Mouse (Mus musculus) R1 (cell line): ENCODE measurements around the gene Actr6.
A peak's percentile ranks its signal among the peaks of the same experiment; 100 is the strongest.

Experiments used
- DNase-seq: peaks from one replicate; pipeline ENCODE4 v3.0.0-alpha.2; 2018; ENCODE audit warnings: low read depth, low spot score

Actr6 gene

DNA sequence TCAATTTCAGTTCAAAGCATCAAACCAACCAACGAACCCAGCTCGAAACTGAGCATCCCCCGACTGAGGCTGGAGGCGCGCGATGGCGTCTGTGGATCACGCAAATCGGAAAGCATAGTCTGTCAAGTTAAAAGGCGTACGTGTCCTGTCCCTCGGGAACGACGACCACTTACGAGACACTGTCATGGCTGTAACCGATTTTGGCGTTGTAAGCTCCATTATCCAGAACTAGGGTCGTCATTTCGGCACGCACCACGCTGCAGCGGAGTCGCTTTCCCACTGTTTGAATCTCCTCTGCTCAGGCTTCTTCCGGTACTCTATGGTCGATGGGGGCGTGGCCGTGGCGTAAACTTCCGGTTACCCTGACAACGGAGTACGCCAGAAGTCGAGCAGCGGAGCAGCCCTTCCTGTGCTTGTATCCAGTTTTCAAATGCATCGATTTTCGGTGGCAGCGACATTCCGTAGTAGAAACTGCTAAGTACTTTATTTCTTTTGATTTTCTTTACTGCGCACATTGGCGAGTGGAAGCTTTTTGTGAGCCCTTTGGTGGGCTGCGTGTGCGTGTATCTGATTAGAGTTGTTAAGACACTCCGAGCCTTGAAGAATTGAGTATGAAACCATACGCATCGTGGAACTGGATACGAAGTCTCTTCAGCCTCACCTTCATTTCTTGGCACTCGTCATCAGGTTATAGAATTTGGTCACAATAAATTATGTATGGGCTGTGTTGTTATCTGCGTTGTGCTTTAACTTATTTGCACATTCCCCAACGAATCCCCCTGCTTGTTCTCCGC lies at the start of gene Actr6:
Gene Actr6 (minus strand): TSS at position 295 of the 794 bp plus-strand sequence.
- DNase-seq: peak; percentile 96

GRCm38 (mm10) chr10:89776029-89776428 lies 43.9 kb upstream of the Actr6 start:
- no peak for DNase-seq

- DNase-seq: no peak
Measured at GRCm38 (mm10) chr10:89771894-89772293, 39.8 kb upstream of the Actr6 start.

GRCm38 (mm10) chr10:89769096-89769495 lies 37.0 kb upstream of the Actr6 start:
- DNase-seq: no peak

- peak; percentile 14 for DNase-seq
Measured at GRCm38 (mm10) chr10:89768352-89769020, 36.4 kb upstream of the Actr6 start.

GRCm38 (mm10) chr10:89765790-89766714 lies 34.0 kb upstream of the Actr6 start:
- DNase-seq: no peak

- no peak for DNase-seq
Measured at GRCm38 (mm10) chr10:89764457-89765121, 32.5 kb upstream of the Actr6 start.

- no peak for DNase-seq
Measured at GRCm38 (mm10) chr10:89760772-89761171, 28.7 kb upstream of the Actr6 start.

GRCm38 (mm10) chr10:89755231-89755630 lies 23.1 kb upstream of the Actr6 start:
- DNase-seq: no peak

DNA sequence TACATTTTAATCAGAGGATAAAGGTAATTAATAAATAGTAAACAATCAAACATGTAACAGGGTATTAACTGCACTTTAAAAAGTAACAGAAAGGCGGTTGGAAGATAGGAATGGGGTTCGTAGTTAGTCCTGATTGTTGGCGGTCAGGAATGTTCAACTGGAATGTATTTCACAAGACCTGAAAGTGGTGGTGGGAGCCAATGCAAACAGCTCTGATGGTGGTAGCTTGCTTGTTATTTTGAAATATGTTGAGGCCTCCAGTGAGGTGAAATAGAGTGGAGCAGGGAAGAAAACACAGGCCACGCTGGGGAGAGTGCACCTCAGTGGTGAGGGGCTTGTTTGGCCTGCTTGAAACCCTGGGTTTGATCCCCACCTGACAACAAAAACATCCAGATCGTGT lies 19.0 kb upstream of the Actr6 start:
- no peak for DNase-seq

GRCm38 (mm10) chr10:89748619-89749018 lies 16.5 kb upstream of the Actr6 start:
- DNase-seq: no peak

DNA sequence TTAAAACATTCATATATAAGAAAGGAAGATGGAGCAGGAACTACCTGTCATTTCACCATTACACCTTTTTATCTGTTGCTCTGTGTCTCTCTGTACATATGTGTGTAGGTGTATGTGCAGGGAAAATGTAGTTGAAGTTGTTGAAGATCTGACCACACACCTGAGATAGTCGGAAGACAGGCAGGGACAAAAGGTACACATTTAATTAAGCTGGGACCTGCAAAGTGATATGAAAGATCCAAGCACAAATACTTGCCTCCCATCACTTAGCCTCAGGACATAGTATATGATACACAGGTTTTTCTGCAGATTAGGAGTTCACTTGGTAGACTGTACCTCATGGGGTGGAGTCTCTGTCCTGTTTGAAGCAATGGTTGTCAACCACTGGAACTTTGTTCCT lies 15.8 kb upstream of the Actr6 start:
- DNase-seq: no peak

DNA sequence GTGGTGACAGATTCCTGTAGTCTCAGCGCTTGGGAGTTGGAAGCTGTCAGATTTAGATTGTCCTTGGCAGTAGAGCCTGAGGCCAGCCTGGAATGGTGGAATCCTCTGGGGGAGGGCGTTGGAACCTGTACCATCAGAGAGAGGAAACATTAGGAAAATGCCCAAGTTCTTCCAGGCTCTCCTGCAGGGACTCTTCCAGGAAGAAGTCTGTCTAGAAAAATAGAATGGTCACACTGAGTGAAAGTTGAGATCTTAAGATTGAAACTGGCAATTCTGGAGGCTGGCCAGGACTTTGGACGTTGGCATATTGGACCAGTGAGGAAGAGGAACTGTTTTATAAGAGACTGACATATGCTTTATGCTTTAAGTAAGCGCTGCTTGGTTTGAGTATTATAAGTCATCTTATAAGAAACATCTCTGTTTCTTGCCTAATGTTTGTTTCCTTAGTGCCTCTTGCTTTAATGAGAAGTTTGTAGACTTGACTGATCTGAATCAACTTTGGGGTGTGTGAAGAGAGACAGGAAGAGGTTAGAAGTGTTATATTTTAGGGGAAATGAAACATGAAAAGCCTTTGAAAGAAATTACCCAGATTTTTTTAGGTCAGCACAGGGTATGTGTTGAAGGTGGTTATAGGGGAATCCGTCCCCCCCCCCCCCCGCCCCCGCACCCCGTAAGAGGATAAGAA lies 15.3 kb upstream of the Actr6 start:
- no peak for DNase-seq

GRCm38 (mm10) chr10:89746581-89746980 lies 14.5 kb upstream of the Actr6 start:
- no peak for DNase-seq

DNA sequence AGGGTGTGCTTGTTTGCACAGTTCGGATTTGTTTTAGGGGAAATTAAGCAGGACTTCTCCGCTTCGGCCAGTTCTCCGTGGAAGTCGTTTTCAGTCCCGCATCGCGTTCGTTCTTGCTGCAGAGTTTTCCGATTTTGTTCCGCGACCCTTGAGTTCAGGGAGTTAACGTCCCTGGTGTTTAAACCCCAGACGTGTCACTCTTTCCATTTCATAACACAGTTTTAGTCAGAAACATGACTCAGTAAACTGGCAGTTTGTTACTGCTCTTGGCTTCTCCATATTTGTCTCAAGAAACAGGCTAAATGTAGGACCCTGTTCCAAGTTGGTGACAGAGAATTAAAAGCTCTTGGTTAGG lies 13.5 kb upstream of the Actr6 start:
- no peak for DNase-seq

DNA sequence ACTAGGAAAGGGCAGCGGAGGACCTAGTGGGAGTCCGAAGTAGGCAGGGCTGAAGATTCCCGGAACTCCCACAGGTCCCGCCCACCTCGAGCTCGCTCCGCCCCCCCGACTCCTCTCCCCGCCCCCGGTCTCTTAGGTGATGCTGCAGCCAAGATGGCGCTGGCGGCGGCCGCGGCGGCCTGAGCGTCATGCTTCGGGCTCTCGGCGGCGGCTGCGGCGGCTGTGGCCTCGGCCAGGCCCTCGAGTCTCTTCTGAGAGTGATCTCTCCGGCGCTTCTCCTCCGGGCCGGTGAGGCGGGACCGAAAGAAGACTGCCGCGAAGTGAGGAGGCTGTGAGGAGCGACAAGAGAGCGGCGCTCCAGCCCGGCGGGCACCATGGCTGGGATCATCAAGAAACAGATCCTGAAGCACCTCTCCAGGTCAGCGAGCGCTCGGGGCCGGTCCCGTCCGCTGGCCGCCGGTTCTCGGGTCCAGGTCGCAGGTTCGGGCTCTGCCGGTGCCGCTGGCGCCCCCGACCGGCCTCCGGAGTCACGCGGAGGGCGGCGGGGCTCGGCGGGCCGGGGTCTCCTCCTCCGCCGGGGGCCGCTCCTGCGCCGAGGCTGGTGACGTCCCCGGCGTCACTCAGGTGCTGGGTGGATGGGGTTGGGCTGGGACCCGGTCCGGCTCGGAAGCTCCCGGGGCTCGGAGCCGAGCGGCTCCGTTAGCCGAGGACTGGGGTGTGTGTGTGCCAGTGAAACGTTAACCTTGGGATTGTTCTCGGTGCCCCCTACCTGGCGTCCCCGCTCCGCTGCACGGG lies 13.0 kb upstream of the Actr6 start, which contains the start of gene Uhrf1bp1l:
Gene Uhrf1bp1l (plus strand): TSS at position 121 of the 795 bp plus-strand sequence.
- DNase-seq: peak; percentile 89

DNA sequence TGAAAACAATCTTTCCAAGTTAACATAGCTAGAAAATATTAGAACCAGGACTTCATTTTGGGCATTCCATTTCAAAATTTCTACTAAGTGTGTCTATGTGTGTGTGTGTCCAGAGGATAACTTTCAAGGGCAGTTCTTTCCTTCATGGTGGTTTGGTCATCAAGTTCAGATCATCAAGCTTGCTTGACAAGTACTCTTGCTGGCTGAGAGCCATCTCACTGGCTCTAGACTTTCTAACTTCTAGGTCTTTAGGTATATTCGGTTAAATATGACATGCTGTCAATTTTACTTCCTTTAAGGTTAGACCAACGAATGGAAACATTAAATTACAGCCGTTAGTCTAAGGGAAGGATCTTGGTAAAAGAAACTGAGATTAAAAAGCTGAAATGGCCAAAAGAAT lies 12.2 kb upstream of the Actr6 start:
- no peak for DNase-seq

- DNase-seq: no peak
Measured at GRCm38 (mm10) chr10:89743266-89743665, 11.2 kb upstream of the Actr6 start.

DNA sequence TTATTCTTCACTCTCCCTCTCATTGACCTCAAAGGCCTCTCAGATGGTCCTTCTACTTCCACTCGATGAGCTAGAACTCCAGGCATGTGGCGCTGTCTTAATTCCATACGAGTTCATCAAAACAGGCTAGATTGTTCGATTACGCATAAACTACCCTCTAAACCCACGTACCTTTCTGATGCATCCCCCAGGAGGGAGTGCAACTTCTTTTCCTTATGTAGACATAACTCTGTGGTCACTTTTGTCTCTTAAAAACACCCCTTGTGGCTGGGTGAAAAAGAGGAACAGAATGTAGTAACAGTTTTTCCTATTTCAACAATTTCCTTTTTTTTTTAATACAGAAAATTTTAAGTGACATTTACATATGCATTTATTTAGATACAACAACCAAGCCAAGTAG lies 8.9 kb upstream of the Actr6 start:
- no peak for DNase-seq

DNA sequence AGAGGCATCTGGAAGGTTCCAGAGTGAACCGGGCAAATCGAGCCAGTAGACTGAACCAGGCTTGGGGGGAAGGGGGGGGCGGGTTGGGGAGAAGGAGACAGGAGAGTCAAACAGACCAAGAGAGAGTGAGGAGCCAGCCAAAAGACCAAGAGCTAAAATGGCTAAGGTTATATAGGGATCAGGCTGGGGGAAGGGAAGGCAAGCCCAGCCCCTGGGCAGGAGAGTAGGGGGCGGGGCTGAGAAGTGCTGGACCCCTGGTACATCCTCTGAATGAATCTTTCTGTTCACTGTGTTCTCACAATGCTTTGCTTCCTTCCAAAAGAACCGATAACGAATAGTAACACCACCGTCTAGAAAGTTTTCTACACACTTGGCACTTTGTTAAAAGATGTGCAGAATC lies 7.6 kb upstream of the Actr6 start:
- DNase-seq: peak; percentile 23
